Mouse (Mus musculus): ENCODE results near the gene Uqcc2.

GRCm38 (mm10) chr17:27131240-27131665, 2.5 kb downstream of the Uqcc2 start:
- TF ChIP-seq CTCF (IDR thresholded peaks at IDR 0.05; ENCODE audit: control insufficient read depth, insufficient read depth, low read length) (no peak), POLR2A (IDR thresholded peaks at IDR 0.05; ENCODE audit: borderline replicate concordance, control insufficient read depth, low read depth, low read length) (no peak)

Measured in bone marrow, adult 2 months (tissue).